Mouse (Mus musculus) stomach, postnatal 0 days (tissue): Measurements from ENCODE around the gene Tln2. TPM values are rescaled to one million over a fixed set of nuclear protein-coding genes. Genes with fewer than 3 reads are reported as not detected.

Experiments
- ATAC-seq: fragments of 200-750 bp; cut with Nextera tagmentation; 2 replicates; pipeline ENCODE4 v1.8.0; 2017; ENCODE audit not compliant: low FRiP score, low TSS enrichment
- DNase-seq: peaks from one replicate; pipeline ENCODE4 v3.0.0-alpha.2; 2016; ENCODE audit warnings: low spot score
- H3K27ac ChIP-seq: fragments of 300-500 bp; sonication (generic); replicated peaks from 2 replicates; pipeline ENCODE4 v1.5.1; 2014; ENCODE audit warnings: mild to moderate bottlenecking, control low read depth
- H3K27me3 ChIP-seq: fragments of 300-500 bp; sonication (generic); 2 replicates; pipeline ENCODE4 v1.6.1; 2014; ENCODE audit warnings: low read length; ENCODE audit not compliant: control insufficient read depth, insufficient read depth
- H3K36me3 ChIP-seq: fragments of 300-500 bp; sonication (generic); 2 replicates; pipeline ENCODE4 v1.6.1; 2014; ENCODE audit warnings: low read length, mixed read lengths; ENCODE audit not compliant: control insufficient read depth, insufficient read depth
- H3K4me1 ChIP-seq: fragments of 300-500 bp; sonication (generic); replicated peaks from 2 replicates; pipeline ENCODE4 v1.6.1; 2014; ENCODE audit warnings: antibody characterized with exemption; ENCODE audit not compliant: control insufficient read depth, insufficient read depth
- H3K4me2 ChIP-seq: fragments of 300-500 bp; sonication (generic); replicated peaks from 2 replicates; pipeline ENCODE4 v1.6.1; 2014; ENCODE audit warnings: low read depth, mild to moderate bottlenecking, control low read depth, moderate library complexity
- H3K4me3 ChIP-seq: fragments of 300-500 bp; sonication (generic); 2 replicates; pipeline ENCODE4 v1.5.1; 2014; ENCODE audit warnings: low read depth, low read length, control low read depth
- H3K9ac ChIP-seq: fragments of 300-500 bp; sonication (generic); 2 replicates; pipeline ENCODE4 v1.6.1; 2014; ENCODE audit warnings: mild to moderate bottlenecking, low read length, control low read depth, mixed read lengths
- H3K9me3 ChIP-seq: fragments of 300-500 bp; sonication (generic); 2 replicates; pipeline ENCODE4 v1.6.1; 2016; ENCODE audit warnings: low read length; ENCODE audit not compliant: control insufficient read depth
- CTCF ChIP-seq: IDR thresholded peaks from 2 replicates; pipeline ENCODE4 v1.5.1; 2016; ENCODE audit warnings: antibody characterized with exemption, low read depth, mild to moderate bottlenecking, moderate library complexity
- EP300 ChIP-seq: optimal IDR thresholded peaks from 2 replicates; pipeline ENCODE3; 2016; ENCODE audit warnings: antibody characterized with exemption
- WGBS: fragments of 180-500 bp; shearing (Covaris S2); extraction: QIAGEN DNeasy Blood & Tissue Kit; methylation state at CpG from one replicate; pipeline ENCODE4 v1.1.7; 2014; 5-methylcytosine and 5-hydroxymethylcytosine counted together
- polyA plus RNA-seq: library from polyadenylated mRNA; unstranded; fragments of >200 nt; fragmentation: Nextera tagmentation; extraction: Ambion mirVana; gene quantifications from 2 replicates; pipeline ENCODE4 v1.2.1, GENCODE M21; 2015

Gene Tln2
- polyA plus RNA-seq, 1 experiment from 2014 or later = 17.5 TPM

- Histone ChIP-seq H3K27me3 (no peaks in the 10 kb centered on the region), H3K27ac (no peak overlapping the region; the same call in 1 of the 2 replicates), H3K36me3 (no peaks in the 10 kb centered on the region), H3K4me1 (peaks cover 13% of the 10 kb centered on the region; the same call in 1 of the 2 replicates), H3K9me3 (no peaks in the 10 kb centered on the region), H3K4me2 (no peak overlapping the region), H3K4me3 (no peak overlapping the region), H3K9ac (no peak overlapping the region)
- no peak for TF ChIP-seq EP300
- TF ChIP-seq CTCF = no peak
- ATAC-seq (no peak), DNase-seq (peak; percentile 23)
- 71% methylated on average over 11 of the region's 11 CpGs for WGBS
Measured at GRCm38 (mm10) chr9:67265513-67265912, 294.0 kb downstream of the Tln2 start.

- Histone ChIP-seq H3K36me3 (no peaks in the 10 kb centered on the region), H3K9ac (no peak overlapping the region), H3K4me3 (no peak overlapping the region), H3K4me1 (0 out of 2 replicates have a peak, but pooled peaks cover 13% of the 10 kb centered on the region), H3K9me3 (no peaks in the 10 kb centered on the region), H3K27me3 (no peaks in the 10 kb centered on the region), H3K27ac (no peak overlapping the region), H3K4me2 (no peak overlapping the region)
- ATAC-seq (peak; percentile 36; the same call in 1 of the 2 replicates), DNase-seq (peak; percentile 53)
- TF ChIP-seq CTCF (no peak), EP300 (no peak)
- 33% methylated on average over 2 of the region's 2 CpGs for WGBS
Measured at GRCm38 (mm10) chr9:67264896-67265295, 294.6 kb downstream of the Tln2 start.

GRCm38 (mm10) chr9:67260835-67261599 lies 298.5 kb downstream of the Tln2 start:
- Histone ChIP-seq H3K27ac (peak overlapping the region; percentile 65), H3K4me1 (0 out of 2 replicates have a peak, but pooled peaks cover 4% of the 10 kb centered on the region), H3K36me3 (peaks cover 6% of the 10 kb centered on the region; the same call in 1 of the 2 replicates), H3K4me3 (no peak overlapping the region), H3K9me3 (no peaks in the 10 kb centered on the region), H3K9ac (no peak overlapping the region), H3K27me3 (no peaks in the 10 kb centered on the region), H3K4me2 (no peak overlapping the region)
- TF ChIP-seq CTCF (peak; percentile 27), EP300 (no peak)
- ATAC-seq (peak; percentile 58), DNase-seq (peak; percentile 60)
- 40% methylated on average over 13 of the region's 13 CpGs for WGBS

GRCm38 (mm10) chr9:67250141-67250540 lies 309.4 kb downstream of the Tln2 start:
- DNase-seq (no peak), ATAC-seq (0 out of 2 replicates have a peak, but pooled peaks have one; percentile 12)
- Histone ChIP-seq H3K9ac (no peak overlapping the region), H3K4me2 (no peak overlapping the region), H3K27ac (no peak overlapping the region), H3K9me3 (no peaks in the 10 kb centered on the region), H3K36me3 (no peaks in the 10 kb centered on the region; the same call in none of the 2 replicates), H3K4me1 (no peaks in the 10 kb centered on the region), H3K4me3 (no peak overlapping the region), H3K27me3 (no peaks in the 10 kb centered on the region)
- TF ChIP-seq CTCF (no peak), EP300 (no peak)
- 46% methylated on average over 2 of the region's 2 CpGs for WGBS

- ATAC-seq (no peak), DNase-seq (no peak)
- H3K27me3 ChIP-seq = no peaks in the 10 kb centered on the region
- TF ChIP-seq CTCF = no peak
- TF ChIP-seq EP300 = no peak
- H3K9me3 ChIP-seq = no peaks in the 10 kb centered on the region
- no peak overlapping the region for H3K27ac ChIP-seq
- H3K36me3 ChIP-seq = no peaks in the 10 kb centered on the region; the same call in 1 of the 2 replicates
- WGBS = 90% methylated on average over 10 of the region's 10 CpGs
- no peak overlapping the region for H3K9ac ChIP-seq
- no peaks in the 10 kb centered on the region for H3K4me1 ChIP-seq
- no peak overlapping the region for H3K4me3 ChIP-seq
- no peak overlapping the region for H3K4me2 ChIP-seq
Measured at GRCm38 (mm10) chr9:67247365-67247950, 312.0 kb downstream of the Tln2 start.

- Histone ChIP-seq H3K4me3 (no peak overlapping the region), H3K27me3 (no peaks in the 10 kb centered on the region), H3K36me3 (no peaks in the 10 kb centered on the region; the same call in 1 of the 2 replicates), H3K27ac (no peak overlapping the region), H3K9me3 (no peaks in the 10 kb centered on the region), H3K4me1 (no peaks in the 10 kb centered on the region), H3K9ac (no peak overlapping the region), H3K4me2 (no peak overlapping the region)
- 98% methylated on average over 2 of the region's 2 CpGs for WGBS
- DNase-seq = no peak
- ATAC-seq = no peak
- TF ChIP-seq CTCF = peak; percentile 57
- TF ChIP-seq EP300 = no peak
Measured at GRCm38 (mm10) chr9:67245265-67245664, 314.2 kb downstream of the Tln2 start.
